In the genomic region with DNA sequence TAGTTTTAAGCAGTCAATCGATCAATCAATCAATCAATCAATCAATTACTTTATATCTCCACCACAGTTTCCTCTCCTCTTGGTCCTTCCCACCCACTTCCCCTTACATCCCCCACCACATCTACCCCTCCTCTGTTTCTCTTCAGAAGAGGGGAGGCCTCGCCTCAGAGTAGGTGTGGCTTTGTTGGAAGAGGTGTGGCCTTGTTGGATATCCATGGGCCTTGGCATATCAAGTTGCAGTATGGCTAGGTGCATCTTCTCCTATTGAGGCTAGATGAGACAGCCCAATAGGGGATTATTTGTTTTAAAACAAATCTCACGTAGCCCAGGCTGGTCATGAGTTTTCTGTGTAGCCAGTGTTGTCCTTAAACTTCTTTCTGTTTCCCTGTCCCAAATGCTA, we compare ENCODE assay signal across 34 mouse cellular contexts.
"Had no signal": no experiment of that assay in that cellular context is flagged by ENCODE, and none has a peak within 500 bp of the region (broad histone marks: within the 10 kb centered on the region; RNA-seq: fewer than 3 reads in every experiment).

No protein-coding gene starts in this region.

- H3K9me3 ChIP-seq: heart, embryonic 12.5 days; heart, embryonic 13.5 days; heart, embryonic 15.5 days; hindbrain, embryonic 10.5 days; hindbrain, embryonic 12.5 days; hindbrain, embryonic 13.5 days; hindbrain, embryonic 15.5 days; intestine, embryonic 15.5 days; kidney, embryonic 15.5 days had no signal

- H3K4me3 ChIP-seq: heart, embryonic 12.5 days; heart, embryonic 13.5 days; heart, embryonic 15.5 days; hindbrain, embryonic 10.5 days; hindbrain, embryonic 12.5 days; hindbrain, embryonic 13.5 days; hindbrain, embryonic 15.5 days; intestine, embryonic 15.5 days; kidney, embryonic 15.5 days; layer of hippocampus, adult 2 months; left cerebral cortex, adult 2 months had no signal

- DNase-seq: heart, postnatal 10 days; heart, postnatal 14 days; heart, postnatal 36 days; heart, postnatal 4 days; kidney, adult 11 months; kidney, adult 18-20 months; kidney, adult 2 months; kidney, adult 8-10 months; kidney, adult 9 months; kidney, postnatal 10 days; kidney, postnatal 14 days; kidney, postnatal 25 days; kidney, postnatal 36 days; kidney, postnatal 4 days; layer of hippocampus, adult 9-11 months; layer of hippocampus, postnatal 36 days had no signal

- ATAC-seq: hindbrain, embryonic 16.5 days; hindbrain, postnatal 0 days; inflammation-experienced regulatory T-cells, adult 6 months; intestine, embryonic 15.5 days; intestine, embryonic 16.5 days; intestine, postnatal 0 days had no signal

- H3K27ac ChIP-seq: heart, embryonic 13.5 days; heart, embryonic 15.5 days; hindbrain, embryonic 12.5 days; hindbrain, embryonic 13.5 days; hindbrain, embryonic 14.5 days; hindbrain, embryonic 15.5 days; hindbrain, postnatal 0 days; intestine, embryonic 15.5 days; kidney, embryonic 15.5 days; kidney, postnatal 0 days; layer of hippocampus, adult 2 months; left cerebral cortex, adult 2 months had no signal

- H3K4me1 ChIP-seq: heart, embryonic 12.5 days; heart, embryonic 13.5 days; heart, embryonic 15.5 days; intestine, embryonic 15.5 days; kidney, embryonic 15.5 days had no signal

- H3K9ac ChIP-seq: heart, embryonic 12.5 days; heart, embryonic 13.5 days; heart, embryonic 15.5 days; hindbrain, embryonic 12.5 days; hindbrain, embryonic 13.5 days; hindbrain, embryonic 14.5 days; hindbrain, embryonic 15.5 days; intestine, embryonic 15.5 days; kidney, embryonic 15.5 days had no signal

- H3K36me3 ChIP-seq: heart, embryonic 12.5 days; heart, embryonic 13.5 days; heart, embryonic 15.5 days; hindbrain, embryonic 10.5 days; hindbrain, embryonic 12.5 days; hindbrain, embryonic 13.5 days; hindbrain, embryonic 15.5 days; intestine, embryonic 15.5 days; kidney, embryonic 15.5 days had no signal
